Comparison of ENCODE assay signal across 26 mouse cellular contexts in genomic region chr9:59316206-59316605, GRCm38 (mm10). TPM values are rescaled to one million over a fixed set of nuclear protein-coding genes. Genes with fewer than 3 reads are reported as not detected.
DNase-seq lines count a peak whose midpoint lies in the region; ATAC-seq and TF ChIP-seq lines count a peak whose summit lies in the region.
"Had no signal": no experiment of that assay in that cellular context is flagged by ENCODE, and none has a peak within 500 bp of the region (broad histone marks: within the 10 kb centered on the region; RNA-seq: fewer than 3 reads in every experiment).

No protein-coding gene starts in this region.

- 0 out of 4 replicates have a peak, but pooled peaks cover 0 to 2% of the 10 kb centered on the region in 2 experiments for H3K4me1 ChIP-seq in MEL (ENCODE audit: control insufficient read depth in 1 of 2, insufficient read depth in 2 of 2, low read length in 2 of 2)
- H3K4me1 ChIP-seq in small intestine, adult 2 months (ENCODE audit: control insufficient read depth, insufficient read depth, insufficient read length, low read length), result peaks cover 2% of the 10 kb centered on the region; the same call in 1 of the 2 replicates
- no peaks in the 10 kb centered on the region for H3K4me1 ChIP-seq in hindbrain, postnatal 0 days (ENCODE audit: insufficient read depth, low read length)
- H3K4me1 ChIP-seq: embryonic facial prominence, embryonic 10.5 days; forebrain, embryonic 12.5 days; hindbrain, embryonic 10.5 days; hindbrain, embryonic 13.5 days had no signal

- no peaks in the 10 kb centered on the region for H3K9me3 ChIP-seq in MEL (replicated peaks; ENCODE audit: insufficient read depth, low read length)
- no peaks in the 10 kb centered on the region for H3K9me3 ChIP-seq in hindbrain, postnatal 0 days (ENCODE audit: low read length)
- H3K9me3 ChIP-seq: embryonic facial prominence, embryonic 10.5 days; embryonic facial prominence, embryonic 13.5 days; forebrain, embryonic 12.5 days; hindbrain, embryonic 10.5 days; hindbrain, embryonic 13.5 days had no signal

- peaks cover 0 to 18% of the 10 kb centered on the region in 2 experiments; a peak in 2 of 4 replicates for H3K36me3 ChIP-seq in MEL (ENCODE audit: control insufficient read depth in 1 of 2, insufficient read depth in 2 of 2, low read length in 2 of 2)
- peaks cover 18% of the 10 kb centered on the region for H3K36me3 ChIP-seq in small intestine, adult 2 months (ENCODE audit: control insufficient read depth, insufficient read depth, low read length)
- peaks cover 37% of the 10 kb centered on the region for H3K36me3 ChIP-seq in hindbrain, postnatal 0 days (ENCODE audit: insufficient read depth, low read length)

- H3K27me3 ChIP-seq in MEL (ENCODE audit: control insufficient read depth in 1 of 2, insufficient read depth in 2 of 2, low read length in 2 of 2), result no peaks in the 10 kb centered on the region
- H3K27me3 ChIP-seq in small intestine, adult 2 months (ENCODE audit: control insufficient read depth, insufficient read depth, low read length), result no peaks in the 10 kb centered on the region
- H3K27me3 ChIP-seq in hindbrain, postnatal 0 days (ENCODE audit: insufficient read depth, low read length), result no peaks in the 10 kb centered on the region
- H3K27me3 ChIP-seq: embryonic facial prominence, embryonic 13.5 days; forebrain, embryonic 12.5 days; hindbrain, embryonic 13.5 days; Patski had no signal

- TF ChIP-seq EP300 in MEL (IDR thresholded peaks at IDR 0.05; ENCODE audit: low read depth in 1 of 2, low read length in 2 of 2), result no peak

- peak; percentile 61 for DNase-seq in heart, adult 11 months
- DNase-seq in heart, postnatal 36 days, result no peak
- peak; percentile 23 for DNase-seq in kidney, adult 9 months
- DNase-seq in kidney, postnatal 10 days, result no peak
- no peak for DNase-seq in MEL (ENCODE audit: low read depth, low spot score)
- no peak for DNase-seq in hindbrain, postnatal 0 days (ENCODE audit: low spot score)
- DNase-seq: adrenal gland, adult 2 months; adrenal gland, postnatal 14 days; cerebellum, adult 11 months; cerebellum, adult 2 months; cerebellum, postnatal 10 days; cerebellum, postnatal 36 days; embryo, embryonic 11 days; gastrocnemius, postnatal 10 days; gastrocnemius, postnatal 36 days had no signal

- H3K4me3 ChIP-seq in MEL (ENCODE audit: control insufficient read depth in 1 of 2, insufficient read depth in 1 of 2, low read depth in 2 of 2, low read length in 2 of 2), result no peak overlapping the region
- peak overlapping the region; percentile 20; the same call in 1 of the 2 replicates for H3K4me3 ChIP-seq in small intestine, adult 2 months (ENCODE audit: low read depth, low read length)
- H3K4me3 ChIP-seq in hindbrain, postnatal 0 days (ENCODE audit: low read length), result no peak overlapping the region
- H3K4me3 ChIP-seq: embryonic facial prominence, embryonic 10.5 days; embryonic facial prominence, embryonic 13.5 days; erythroblast, embryonic 14.5 days; forebrain, embryonic 12.5 days; hindbrain, embryonic 10.5 days; hindbrain, embryonic 13.5 days had no signal

- no peak for ATAC-seq in hindbrain, postnatal 0 days
- ATAC-seq: forebrain, embryonic 16.5 days; hindbrain, embryonic 16.5 days; Patski had no signal

- intact Hi-C loops in heart, postnatal 36 days (cut with DNase I), result no loop called here

- no peak overlapping the region for H3K27ac ChIP-seq in MEL (ENCODE audit: control insufficient read depth, low read depth, low read length)
- H3K27ac ChIP-seq in small intestine, adult 2 months (ENCODE audit: insufficient read depth, low read depth, low read length), result no peak overlapping the region
- no peak overlapping the region for H3K27ac ChIP-seq in hindbrain, postnatal 0 days
- H3K27ac ChIP-seq: embryonic facial prominence, embryonic 10.5 days; embryonic facial prominence, embryonic 13.5 days; forebrain, embryonic 12.5 days; hindbrain, embryonic 10.5 days; hindbrain, embryonic 13.5 days had no signal

- H3K4me2 ChIP-seq in hindbrain, postnatal 0 days (ENCODE audit: low read depth, low read length), result no peak overlapping the region
- H3K4me2 ChIP-seq: embryonic facial prominence, embryonic 13.5 days; forebrain, embryonic 12.5 days; heart, embryonic 11.5 days; hindbrain, embryonic 13.5 days had no signal

- no peak for TF ChIP-seq CTCF in MEL (IDR thresholded peaks at IDR 0.05 in 2 of 3, conservative IDR thresholded peaks at IDR 0.05 in 1 of 3; ENCODE audit: control insufficient read depth in 1 of 3, insufficient read depth in 1 of 3, low read depth in 2 of 3, low read length in 3 of 3, poor library complexity in 1 of 3, severe bottlenecking in 1 of 3)
- TF ChIP-seq CTCF in small intestine, adult 2 months (IDR thresholded peaks at IDR 0.05; ENCODE audit: extremely low read depth, insufficient read length, insufficient replicate concordance, low read depth, low read length), result no peak
- TF ChIP-seq CTCF in hindbrain, postnatal 0 days (IDR thresholded peaks at IDR 0.05; ENCODE audit: low read depth), result no peak

- no peak for TF ChIP-seq RAD21 in MEL (IDR thresholded peaks at IDR 0.05; ENCODE audit: low read depth, low read length)

- 30% methylated on average over 3 of the region's 3 CpGs for WGBS in small intestine, adult 2 months
- WGBS in hindbrain, postnatal 0 days, result 87% methylated on average over 3 of the region's 3 CpGs

- H3K9ac ChIP-seq in MEL (ENCODE audit: control insufficient read depth, low read depth, low read length, poor library complexity, severe bottlenecking), result no peak overlapping the region
- H3K9ac ChIP-seq in hindbrain, postnatal 0 days (replicated peaks; ENCODE audit: low read length), result no peak overlapping the region
- H3K9ac ChIP-seq: embryonic facial prominence, embryonic 13.5 days; forebrain, embryonic 12.5 days; hindbrain, embryonic 13.5 days had no signal

- TF ChIP-seq POLR2A in MEL (IDR thresholded peaks at IDR 0.05; ENCODE audit: control insufficient read depth in 1 of 2, insufficient read depth in 1 of 2, low read depth in 1 of 2, low read length in 2 of 2, poor library complexity in 1 of 2), result no peak
- no peak for TF ChIP-seq POLR2A in small intestine, adult 2 months (IDR thresholded peaks at IDR 0.05; ENCODE audit: low read depth, low read length)

- no peaks in the 10 kb centered on the region for H3K79me2 ChIP-seq in MEL (ENCODE audit: control insufficient read depth, insufficient read depth, low read length, poor library complexity)

TF ChIP-seq in MEL, 35 proteins besides CTCF, POLR2A, EP300 and RAD21:
- TF ChIP-seq SMC3 (IDR thresholded peaks at IDR 0.05; ENCODE audit: low read depth, low read length) (no peak), ZMIZ1 (IDR thresholded peaks at IDR 0.05; ENCODE audit: low read depth, low read length) (0 out of 2 replicates have a peak, but pooled peaks have one; percentile 36)

RNA-seq across cellular contexts. Expression of gene Adpgk, which starts 24.8 kb away (rescaled TPM):
- total RNA-seq in heart, postnatal 36 days (2021), result 1 to 10 TPM; 7.3 to 8.5 TPM
- total RNA-seq in MEL (2012; rRNA removed), result 19.4 and 26.2 TPM in 2 replicates
- polyA plus RNA-seq in MEL (2012; ENCODE audit: insufficient read depth in 1 of 2, insufficient read length in 2 of 2, low read depth in 1 of 2, low replicate concordance in 2 of 2, missing spikeins in 1 of 2), result 10 to 100 TPM in 1 of 2 experiments, not detected in 1; 29.8 TPM
- polyA plus RNA-seq in small intestine, adult 2 months (2012; rRNA removed), result 5.7 and 7.5 TPM in 2 replicates
- 35.5 and 39.9 TPM in 2 replicates for total RNA-seq in hindbrain, postnatal 0 days (2014; rRNA removed)
- 18.2 and 19.5 TPM in 2 replicates for polyA plus RNA-seq in hindbrain, postnatal 0 days (2015; fragmentation: Nextera tagmentation; extraction: Ambion mirVana)

RNA-seq across cellular contexts. Expression of gene Bbs4, which starts 37.1 kb away (rescaled TPM):
- total RNA-seq in heart, postnatal 36 days (2021), result 1 to 10 TPM; 2.6 to 3.2 TPM
- 4.0 and 5.1 TPM in 2 replicates for total RNA-seq in MEL (2012; rRNA removed)
- 1 to 10 TPM in 1 of 2 experiments, not detected in 1; 5.6 TPM for polyA plus RNA-seq in MEL (2012; ENCODE audit: insufficient read depth in 1 of 2, insufficient read length in 2 of 2, low read depth in 1 of 2, low replicate concordance in 2 of 2, missing spikeins in 1 of 2)
- 0.41 and 0.63 TPM in 2 replicates for polyA plus RNA-seq in small intestine, adult 2 months (2012; rRNA removed)
- total RNA-seq in hindbrain, postnatal 0 days (2014; rRNA removed), result 32.9 and 55.5 TPM in 2 replicates
- polyA plus RNA-seq in hindbrain, postnatal 0 days (2015; fragmentation: Nextera tagmentation; extraction: Ambion mirVana), result 52.2 and 56.1 TPM in 2 replicates

Comparison
In these comparisons a context has a peak if more than half of its experiments do, and no peak if none do; other contexts are left out.
1. DNase-seq: peak in heart, adult 11 months (single experiment) and kidney, adult 9 months (single experiment); none in heart, postnatal 36 days (0 of 2), kidney, postnatal 10 days (single experiment), MEL (single experiment) and hindbrain, postnatal 0 days (single experiment).